Mouse (Mus musculus): ENCODE data around the gene Trim66. TPM values are rescaled to one million over a fixed set of nuclear protein-coding genes. Genes with fewer than 3 reads are reported as not detected.

Trim66 gene
- polyA plus RNA-seq, 1 experiment from 2014 or later: 0.05 TPM

DNA sequence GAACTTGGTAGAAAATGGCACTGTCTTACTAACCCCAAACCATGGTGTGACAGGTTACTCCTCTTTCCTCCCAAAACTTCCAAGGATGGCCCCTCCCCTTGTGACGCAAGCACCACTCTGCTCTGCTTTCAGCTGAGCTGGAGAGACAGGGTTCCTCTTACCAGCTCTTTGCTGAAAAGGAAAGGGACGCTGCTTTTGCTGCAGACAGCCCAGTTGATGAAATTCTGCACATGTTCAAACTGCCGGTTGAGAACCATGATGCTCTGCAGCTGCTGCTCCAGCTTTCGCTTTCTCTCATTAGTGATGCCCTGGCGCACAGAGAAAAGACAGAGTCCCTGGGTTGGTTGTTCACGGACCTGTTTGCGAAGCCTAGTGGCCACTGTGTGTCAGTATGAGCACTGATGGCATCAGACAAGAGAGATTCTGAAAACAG, 27.2 kb downstream of the Trim66 start:
- Histone ChIP-seq H3K27me3 (replicated peaks) (no peaks in the 10 kb centered on the region), H3K9ac (no peak overlapping the region), H3K4me3 (no peak overlapping the region), H3K4me2 (replicated peaks) (peak overlapping the region; percentile 35), H3K4me1 (no peaks in the 10 kb centered on the region), H3K9me3 (no peaks in the 10 kb centered on the region), H3K27ac (no peak overlapping the region), H3K36me3 (no peaks in the 10 kb centered on the region)
- peak; percentile 61; the same call in 1 of the 2 replicates for ATAC-seq (ENCODE audit: low FRiP score, low read depth)
- 34% methylated on average over 7 of the region's 7 CpGs for WGBS

GRCm38 (mm10) chr7:109477926-109478325, 30.0 kb downstream of the Trim66 start:
- ATAC-seq (ENCODE audit: low FRiP score, low read depth): no peak
- no peak overlapping the region for H3K4me2 ChIP-seq (replicated peaks)
- H3K27me3 ChIP-seq (replicated peaks): no peaks in the 10 kb centered on the region
- 91% methylated on average over 3 of the region's 3 CpGs for WGBS
- no peaks in the 10 kb centered on the region for H3K9me3 ChIP-seq
- no peaks in the 10 kb centered on the region for H3K36me3 ChIP-seq
- no peak overlapping the region for H3K4me3 ChIP-seq
- H3K9ac ChIP-seq: no peak overlapping the region
- H3K27ac ChIP-seq: no peak overlapping the region
- no peaks in the 10 kb centered on the region for H3K4me1 ChIP-seq

DNA sequence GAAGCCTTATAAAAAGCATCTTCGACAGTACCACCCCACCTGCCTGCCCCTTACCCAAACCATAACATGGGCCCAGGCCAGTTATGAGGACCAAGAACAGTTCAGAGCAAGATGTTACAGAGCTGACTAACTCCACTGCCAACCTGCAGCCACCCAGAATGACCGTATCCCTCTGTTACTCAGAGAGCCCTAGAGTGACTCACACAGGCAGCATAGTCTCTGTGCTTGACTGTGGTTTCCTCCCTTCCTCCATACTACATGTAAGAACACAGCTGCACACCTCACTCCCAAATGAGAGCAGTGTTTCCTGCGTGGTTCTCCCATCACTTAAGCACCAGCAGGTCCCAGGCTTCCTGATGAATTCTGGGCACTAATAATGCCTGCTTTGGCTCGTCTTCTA, 37.2 kb downstream of the Trim66 start:
- H3K36me3 ChIP-seq: no peaks in the 10 kb centered on the region
- H3K4me1 ChIP-seq: no peaks in the 10 kb centered on the region
- H3K4me2 ChIP-seq (replicated peaks): no peak overlapping the region
- H3K9ac ChIP-seq: no peak overlapping the region
- ATAC-seq (ENCODE audit: low FRiP score, low read depth): no peak
- no peaks in the 10 kb centered on the region for H3K9me3 ChIP-seq
- WGBS: 78% methylated on average over 4 of the region's 4 CpGs
- H3K27ac ChIP-seq: no peak overlapping the region
- no peaks in the 10 kb centered on the region for H3K27me3 ChIP-seq (replicated peaks)
- H3K4me3 ChIP-seq: no peak overlapping the region

- 53% methylated on average over 6 of the region's 6 CpGs for WGBS
- no peak for ATAC-seq (ENCODE audit: low FRiP score, low read depth)
- H3K4me1 ChIP-seq: no peaks in the 10 kb centered on the region
- H3K27ac ChIP-seq: no peak overlapping the region
- H3K4me3 ChIP-seq: no peak overlapping the region
- no peak overlapping the region for H3K9ac ChIP-seq
- H3K36me3 ChIP-seq: no peaks in the 10 kb centered on the region
- no peaks in the 10 kb centered on the region for H3K27me3 ChIP-seq (replicated peaks)
- H3K9me3 ChIP-seq: no peaks in the 10 kb centered on the region
- H3K4me2 ChIP-seq (replicated peaks): no peak overlapping the region
Measured at GRCm38 (mm10) chr7:109468262-109468701, 39.7 kb downstream of the Trim66 start.

DNA sequence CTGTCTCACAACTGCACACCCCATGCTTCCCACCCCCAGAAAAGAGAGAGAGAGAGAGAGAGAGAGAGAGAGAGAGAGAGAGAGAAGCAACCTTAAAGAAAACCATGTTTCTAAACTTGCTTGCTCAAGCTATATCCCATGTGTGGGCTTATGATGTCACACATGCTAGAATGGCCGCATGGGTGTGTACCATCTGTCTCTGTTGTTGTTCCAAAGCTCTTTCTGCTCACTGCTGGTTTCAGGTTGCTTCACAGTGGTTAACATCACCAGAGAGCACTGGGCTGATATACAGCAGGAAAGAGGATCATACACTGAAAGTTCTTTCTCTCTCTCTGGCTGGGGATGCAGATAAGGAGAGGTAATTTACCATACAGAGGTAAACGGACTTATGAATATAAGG, 40.3 kb downstream of the Trim66 start:
- no peaks in the 10 kb centered on the region for H3K36me3 ChIP-seq
- WGBS: 53% methylated on average over 2 of the region's 2 CpGs
- no peaks in the 10 kb centered on the region for H3K4me1 ChIP-seq
- no peak for ATAC-seq (ENCODE audit: low FRiP score, low read depth)
- no peak overlapping the region for H3K9ac ChIP-seq
- no peak overlapping the region for H3K27ac ChIP-seq
- no peaks in the 10 kb centered on the region for H3K27me3 ChIP-seq (replicated peaks)
- H3K4me3 ChIP-seq: no peak overlapping the region
- H3K9me3 ChIP-seq: no peaks in the 10 kb centered on the region
- no peak overlapping the region for H3K4me2 ChIP-seq (replicated peaks)

DNA sequence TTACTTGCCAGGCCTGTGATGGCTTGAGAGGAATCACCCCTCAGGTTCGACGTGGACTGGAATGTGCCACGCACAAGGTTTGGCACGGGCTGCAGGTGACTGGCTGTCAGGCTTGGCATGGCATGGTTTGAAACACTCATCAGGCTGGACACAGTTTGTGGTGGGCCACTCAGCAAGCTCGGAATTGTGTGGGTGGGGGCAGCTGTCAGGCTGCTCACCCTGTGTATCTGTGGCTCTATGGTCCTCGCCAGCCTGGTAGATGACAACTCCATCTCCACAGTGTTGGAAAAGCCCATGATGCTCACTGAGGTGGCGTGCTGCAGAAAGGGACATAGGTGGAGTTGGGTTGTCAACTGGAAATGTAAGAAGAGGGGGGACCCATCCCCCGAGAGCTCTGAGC, 47.2 kb downstream of the Trim66 start:
- H3K9me3 ChIP-seq: no peaks in the 10 kb centered on the region
- WGBS: 93% methylated on average over 8 of the region's 8 CpGs
- H3K36me3 ChIP-seq: no peaks in the 10 kb centered on the region
- H3K4me2 ChIP-seq (replicated peaks): no peak overlapping the region
- H3K9ac ChIP-seq: no peak overlapping the region
- H3K4me1 ChIP-seq: no peaks in the 10 kb centered on the region
- ATAC-seq (ENCODE audit: low FRiP score, low read depth): no peak
- no peak overlapping the region for H3K27ac ChIP-seq
- H3K27me3 ChIP-seq (replicated peaks): no peaks in the 10 kb centered on the region
- H3K4me3 ChIP-seq: no peak overlapping the region

DNA sequence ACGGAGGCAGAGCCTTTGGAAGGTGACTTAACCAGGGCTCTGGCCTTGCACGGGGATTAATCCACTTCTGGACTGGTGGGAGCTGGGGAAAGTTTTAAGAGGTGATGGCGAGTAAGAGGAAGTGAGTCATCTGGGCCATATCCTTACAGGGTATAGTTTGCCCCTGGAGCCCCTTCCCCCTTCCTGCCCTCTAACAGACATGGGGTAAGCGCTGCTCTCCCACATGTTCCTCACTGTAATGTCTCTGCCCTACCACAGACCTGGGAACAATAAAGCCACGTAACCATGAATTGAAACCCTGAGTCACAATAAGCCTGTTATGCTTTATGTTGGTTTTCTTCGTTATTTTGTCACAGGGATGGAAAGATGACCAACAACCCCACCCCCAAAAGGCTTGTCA, 51.4 kb downstream of the Trim66 start:
- H3K4me1 ChIP-seq: no peaks in the 10 kb centered on the region

DNA sequence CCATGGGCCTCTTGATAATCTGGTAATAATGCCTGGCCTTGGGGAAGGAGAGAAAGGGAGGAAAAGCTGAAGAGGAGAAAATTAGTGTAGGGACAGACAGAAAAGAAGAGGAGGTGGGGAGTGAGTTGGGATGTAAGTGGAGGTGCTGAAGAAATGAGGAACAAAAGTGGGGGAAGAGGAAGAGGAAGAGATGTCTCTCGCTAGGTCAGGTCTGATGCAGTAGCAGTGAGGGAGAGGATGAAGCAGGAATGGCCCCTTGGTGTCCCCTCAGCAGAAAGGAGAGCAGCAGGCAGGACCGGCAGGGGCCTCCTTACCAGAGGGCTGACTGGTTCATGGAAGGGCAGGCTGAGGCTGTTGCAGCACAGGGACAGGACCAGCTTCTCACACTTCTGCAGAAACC, 52.2 kb downstream of the Trim66 start:
- no peak overlapping the region for H3K9ac ChIP-seq
- H3K4me2 ChIP-seq (replicated peaks): no peak overlapping the region
- no peaks in the 10 kb centered on the region for H3K9me3 ChIP-seq
- no peaks in the 10 kb centered on the region for H3K27me3 ChIP-seq (replicated peaks)
- H3K27ac ChIP-seq: no peak overlapping the region
- ATAC-seq (ENCODE audit: low FRiP score, low read depth): no peak
- WGBS: 87% methylated on average over 2 of the region's 2 CpGs
- no peak overlapping the region for H3K4me3 ChIP-seq
- no peaks in the 10 kb centered on the region for H3K36me3 ChIP-seq
- H3K4me1 ChIP-seq: no peaks in the 10 kb centered on the region

More for the DNA sequence above, 51.4 kb downstream of the Trim66 start:
- no peak overlapping the region for H3K27ac ChIP-seq
- ATAC-seq (ENCODE audit: low FRiP score, low read depth): no peak
- H3K27me3 ChIP-seq (replicated peaks): no peaks in the 10 kb centered on the region
- no peak overlapping the region for H3K4me2 ChIP-seq (replicated peaks)
- H3K9me3 ChIP-seq: no peaks in the 10 kb centered on the region
- WGBS: 84% methylated on average over 6 of the region's 6 CpGs
- no peak overlapping the region for H3K9ac ChIP-seq
- H3K4me3 ChIP-seq: no peak overlapping the region
- no peaks in the 10 kb centered on the region for H3K36me3 ChIP-seq

- no peaks in the 10 kb centered on the region for H3K36me3 ChIP-seq
- no peak for ATAC-seq (ENCODE audit: low FRiP score, low read depth)
- H3K27ac ChIP-seq: no peak overlapping the region
- no peak overlapping the region for H3K4me2 ChIP-seq (replicated peaks)
- H3K9me3 ChIP-seq: no peaks in the 10 kb centered on the region
- 83% methylated on average over 9 of the region's 9 CpGs for WGBS
- H3K27me3 ChIP-seq (replicated peaks): no peaks in the 10 kb centered on the region
- H3K4me3 ChIP-seq: no peak overlapping the region
- no peaks in the 10 kb centered on the region for H3K4me1 ChIP-seq
- no peak overlapping the region for H3K9ac ChIP-seq
Measured at GRCm38 (mm10) chr7:109454856-109455255, 53.1 kb downstream of the Trim66 start.

GRCm38 (mm10) chr7:109448060-109448459, 59.9 kb downstream of the Trim66 start:
- Histone ChIP-seq H3K4me1 (no peaks in the 10 kb centered on the region), H3K4me3 (no peak overlapping the region), H3K27me3 (replicated peaks) (no peaks in the 10 kb centered on the region), H3K9ac (no peak overlapping the region), H3K36me3 (no peaks in the 10 kb centered on the region), H3K9me3 (no peaks in the 10 kb centered on the region), H3K4me2 (replicated peaks) (no peak overlapping the region), H3K27ac (no peak overlapping the region)
- no peak for ATAC-seq (ENCODE audit: low FRiP score, low read depth)
- 56% methylated on average over 2 of the region's 2 CpGs for WGBS

- Histone ChIP-seq H3K9me3 (no peaks in the 10 kb centered on the region), H3K4me1 (no peaks in the 10 kb centered on the region), H3K9ac (no peak overlapping the region), H3K4me2 (replicated peaks) (no peak overlapping the region), H3K27me3 (replicated peaks) (no peaks in the 10 kb centered on the region), H3K36me3 (no peaks in the 10 kb centered on the region), H3K27ac (no peak overlapping the region), H3K4me3 (no peak overlapping the region)
- no peak; the same call in 1 of the 2 replicates for ATAC-seq (ENCODE audit: low FRiP score, low read depth)
- 11% methylated on average over 6 of the region's 6 CpGs for WGBS
Measured at GRCm38 (mm10) chr7:109445012-109445411, 62.9 kb downstream of the Trim66 start.

GRCm38 (mm10) chr7:109442739-109443138, 65.2 kb downstream of the Trim66 start:
- H3K27me3 ChIP-seq (replicated peaks): no peaks in the 10 kb centered on the region
- no peak overlapping the region for H3K4me3 ChIP-seq
- H3K4me1 ChIP-seq: peaks cover 6% of the 10 kb centered on the region; the same call in 1 of the 2 replicates
- WGBS: 92% methylated on average over 5 of the region's 5 CpGs
- no peaks in the 10 kb centered on the region for H3K9me3 ChIP-seq
- no peak overlapping the region for H3K27ac ChIP-seq
- ATAC-seq (ENCODE audit: low FRiP score, low read depth): no peak
- no peaks in the 10 kb centered on the region for H3K36me3 ChIP-seq
- H3K4me2 ChIP-seq (replicated peaks): no peak overlapping the region
- H3K9ac ChIP-seq: no peak overlapping the region

DNA sequence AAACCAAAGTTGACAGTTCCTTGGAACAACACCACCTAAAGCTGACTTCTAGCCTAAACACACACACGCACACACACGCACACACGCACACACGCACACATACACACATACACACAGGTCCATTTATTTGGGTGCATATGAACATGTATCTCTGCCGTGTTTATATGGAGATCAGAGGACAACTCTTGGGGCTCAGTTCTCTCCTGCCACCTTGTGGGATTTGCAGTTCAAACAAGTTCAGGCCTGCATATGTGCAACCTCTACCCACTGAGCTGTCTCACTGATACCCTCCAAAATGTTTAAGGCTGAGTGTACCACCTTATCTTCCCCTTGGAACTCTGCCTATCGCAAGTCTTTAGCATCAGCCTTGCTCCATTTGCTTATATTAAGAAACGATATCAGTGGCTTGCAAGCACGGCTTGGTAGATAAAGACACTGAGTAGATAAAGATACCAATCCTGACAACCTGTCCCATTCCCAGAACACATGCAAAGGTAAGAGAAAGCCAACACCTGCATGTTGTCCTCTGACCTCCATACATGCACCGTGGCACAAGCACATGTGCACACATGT, 67.2 kb downstream of the Trim66 start:
- no peak for ATAC-seq (ENCODE audit: low FRiP score, low read depth)
- 88% methylated on average over 9 of the region's 9 CpGs for WGBS
- H3K9me3 ChIP-seq: no peaks in the 10 kb centered on the region
- H3K27me3 ChIP-seq (replicated peaks): no peaks in the 10 kb centered on the region
- no peak overlapping the region for H3K4me2 ChIP-seq (replicated peaks)
- no peak overlapping the region for H3K4me3 ChIP-seq
- H3K4me1 ChIP-seq: peaks cover 6% of the 10 kb centered on the region; the same call in 1 of the 2 replicates
- no peak overlapping the region for H3K27ac ChIP-seq
- no peaks in the 10 kb centered on the region for H3K36me3 ChIP-seq
- H3K9ac ChIP-seq: no peak overlapping the region
